Mouse (Mus musculus): Measurements from ENCODE around the gene Gm3005.
"Not testable (repeated sequence)": the region's sequence is repeated elsewhere in the genome, so short reads cannot be mapped to it uniquely, and the experiment has no call there.

The Gm3005 gene

DNA sequence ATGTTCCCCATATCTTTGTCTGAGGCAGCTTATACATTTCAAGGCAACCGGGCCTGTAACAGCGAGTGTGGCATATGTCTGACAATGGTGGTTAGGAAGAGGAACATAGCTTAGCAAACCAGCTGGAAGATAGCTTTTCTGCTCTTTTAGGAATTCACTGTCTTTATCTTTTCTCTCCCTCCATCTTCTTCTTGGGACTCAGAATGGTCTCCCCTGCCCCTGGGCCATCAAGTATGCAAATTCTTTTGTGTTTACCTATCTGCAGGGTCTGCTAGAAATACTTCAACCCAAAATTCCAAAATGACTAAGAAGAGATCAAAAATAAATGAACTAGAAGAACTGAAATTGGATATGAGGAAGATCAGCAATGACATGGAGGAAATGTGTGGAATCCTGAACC, at the start of gene Gm3005:
Gm3005 (plus strand) TSS at position 301 of the 400 bp plus-strand sequence.
- not testable (repeated sequence) for DNase-seq (ENCODE audit: low spot score in 2 of 2)

- not testable (repeated sequence) for DNase-seq (ENCODE audit: low spot score in 2 of 2)
Measured at GRCm38 (mm10) chr14:3394793-3395192, 33.1 kb upstream of the Gm3005 start, which contains the start of gene Gm10413. Gm10413 (plus strand) TSS chr14:3395093.

DNA sequence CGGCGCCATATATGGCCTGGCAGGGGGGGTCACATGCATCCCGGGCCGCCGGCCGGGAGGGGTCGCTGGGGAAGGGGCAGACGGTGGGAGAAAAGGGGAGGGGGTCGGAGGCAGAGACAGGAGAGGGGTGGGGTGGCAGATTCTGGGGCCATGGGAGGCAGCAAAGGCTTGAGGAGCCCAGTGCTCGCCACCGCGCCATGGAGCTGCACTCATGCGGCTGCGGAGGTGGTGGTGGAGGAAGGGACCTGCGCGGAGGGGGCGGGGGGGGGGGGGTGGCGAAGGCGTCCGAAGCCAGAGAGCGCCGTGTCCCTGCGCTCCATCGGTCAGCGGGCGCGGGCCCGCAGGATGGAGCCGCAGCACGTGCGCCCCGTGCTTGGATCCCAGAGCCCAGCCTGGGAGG, 15.6 kb upstream of the Gm3005 start, which contains the start of gene Gm10409:
Gm10409 (plus strand) TSS at position 301 of the 400 bp plus-strand sequence.
- DNase-seq (ENCODE audit: low spot score in 2 of 2), result not testable (repeated sequence)

DNA sequence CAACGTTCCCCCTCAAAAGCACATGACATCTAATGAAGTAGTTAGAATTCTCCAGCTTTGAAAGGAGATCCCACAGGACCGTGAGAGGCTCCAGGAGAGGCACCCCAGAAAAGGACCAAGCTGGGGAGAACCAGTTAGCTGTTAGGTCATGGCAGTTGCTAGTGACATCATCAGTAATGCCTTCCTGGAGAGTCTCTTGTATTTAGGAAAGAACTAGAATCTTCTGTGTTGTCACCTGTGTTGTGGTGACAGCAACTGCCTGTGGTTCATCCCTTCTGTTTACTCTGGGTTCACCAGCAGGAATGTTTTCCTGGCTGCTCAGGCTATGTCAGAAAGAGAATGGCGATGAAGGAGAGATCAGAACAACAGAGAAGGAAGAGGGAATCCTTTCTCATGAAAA, 21.2 kb downstream of the Gm3005 start, which contains the start of gene Gm10408:
Gm10408 (plus strand) TSS at position 301 of the 400 bp plus-strand sequence.
- DNase-seq (ENCODE audit: low spot score in 2 of 2), result not testable (repeated sequence)

GRCm38 (mm10) chr14:3634212-3634611, 206.3 kb downstream of the Gm3005 start, which contains the start of gene Gm3012:
Gm3012 (plus strand) TSS chr14:3634512.
- DNase-seq (ENCODE audit: low spot score in 2 of 2), result not testable (repeated sequence)
